Mouse (Mus musculus) thymus, postnatal 10 days (tissue): ENCODE data around the gene Wasf2.

Source experiments
- DNase-seq, 2 experiments: peaks; one replicate each; pipeline ENCODE4 v3.0.0; 2021; ENCODE audit warnings: low spot score in 2 of 2

Wasf2 gene

GRCm38 (mm10) chr4:133201006-133201771 lies 70.9 kb downstream of the Wasf2 start:
- peak; percentile 46 to 69 for DNase-seq

GRCm38 (mm10) chr4:133202254-133202653 lies 71.9 kb downstream of the Wasf2 start:
- DNase-seq: no peak

- no peak for DNase-seq
Measured at GRCm38 (mm10) chr4:133203591-133203990, 73.3 kb downstream of the Wasf2 start.

- no peak for DNase-seq
Measured at GRCm38 (mm10) chr4:133204379-133204778, 74.1 kb downstream of the Wasf2 start.

- peak; percentile 34 to 57 for DNase-seq
Measured at GRCm38 (mm10) chr4:133209366-133209765, 79.1 kb downstream of the Wasf2 start.

GRCm38 (mm10) chr4:133210023-133210787 lies 79.9 kb downstream of the Wasf2 start:
- DNase-seq: no peak

- no peak for DNase-seq
Measured at GRCm38 (mm10) chr4:133210788-133211390, 80.6 kb downstream of the Wasf2 start.

- no peak for DNase-seq
Measured at GRCm38 (mm10) chr4:133211751-133212561, 81.7 kb downstream of the Wasf2 start, which contains the start of the genes Cd164l2 and Gpr3. Gene Cd164l2 (plus strand): TSS chr4:133212131. Gene Gpr3 (minus strand): TSS chr4:133212536.

- peak in 1 of 2 experiments; percentile 44 for DNase-seq
Measured at GRCm38 (mm10) chr4:133212562-133213267, 82.4 kb downstream of the Wasf2 start.

GRCm38 (mm10) chr4:133213268-133213590 lies 82.9 kb downstream of the Wasf2 start:
- DNase-seq: no peak

GRCm38 (mm10) chr4:133213661-133214060 lies 83.4 kb downstream of the Wasf2 start:
- DNase-seq: no peak

GRCm38 (mm10) chr4:133217641-133218040 lies 87.3 kb downstream of the Wasf2 start:
- DNase-seq: peak; percentile 58 to 81

- no peak for DNase-seq
Measured at GRCm38 (mm10) chr4:133218745-133219144, 88.4 kb downstream of the Wasf2 start.

GRCm38 (mm10) chr4:133220656-133221055 lies 90.4 kb downstream of the Wasf2 start:
- no peak for DNase-seq

GRCm38 (mm10) chr4:133221701-133222100 lies 91.4 kb downstream of the Wasf2 start:
- no peak for DNase-seq

GRCm38 (mm10) chr4:133223875-133224274 lies 93.6 kb downstream of the Wasf2 start:
- no peak for DNase-seq

- no peak for DNase-seq
Measured at GRCm38 (mm10) chr4:133226073-133226472, 95.8 kb downstream of the Wasf2 start.

- DNase-seq: no peak
Measured at GRCm38 (mm10) chr4:133227636-133228035, 97.3 kb downstream of the Wasf2 start.

GRCm38 (mm10) chr4:133229582-133229981 lies 99.3 kb downstream of the Wasf2 start:
- DNase-seq: no peak

- DNase-seq: peak; percentile 44 to 74
Measured at GRCm38 (mm10) chr4:133233285-133233976, 103.1 kb downstream of the Wasf2 start.
